In the genomic region with DNA sequence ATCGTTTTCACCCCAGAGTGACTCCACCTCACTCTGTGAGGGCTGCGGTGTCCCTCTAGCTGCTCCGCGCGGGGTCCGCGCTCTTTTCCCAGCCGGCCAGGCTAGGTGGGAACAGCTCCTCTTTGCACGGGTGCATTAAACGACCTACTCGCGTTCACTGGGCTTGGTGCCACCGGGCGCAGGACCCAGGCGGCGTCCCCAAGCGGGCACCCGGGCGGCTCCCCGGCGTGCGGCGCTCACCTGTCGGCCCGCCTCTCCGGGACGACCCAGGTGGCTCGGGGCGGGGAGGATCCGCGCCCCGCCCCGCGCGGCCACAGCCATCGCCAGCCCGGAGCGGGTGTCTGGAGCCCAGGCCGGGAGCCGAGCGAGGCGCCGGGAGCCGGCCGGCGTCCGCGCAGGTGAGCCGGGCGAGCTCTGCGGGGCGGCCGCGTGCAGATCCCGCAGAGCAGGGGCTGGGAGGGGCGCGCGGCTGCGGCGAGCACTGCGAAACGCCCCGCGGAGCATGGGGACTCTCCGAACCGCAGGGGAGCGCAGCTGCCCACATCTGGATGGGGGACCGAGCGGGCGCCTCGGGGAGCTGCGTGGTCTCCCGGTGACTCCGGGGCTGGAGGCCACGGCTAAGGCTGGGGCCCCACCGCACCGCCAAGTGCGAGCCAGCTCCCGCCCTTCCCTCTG, we compare ENCODE assay signal across 8 mouse cellular contexts. TPM values are rescaled to one million over a fixed set of nuclear protein-coding genes. Genes with fewer than 3 reads are reported as not detected.
DNase-seq lines count a peak whose midpoint lies in the region; ATAC-seq and TF ChIP-seq lines count a peak whose summit lies in the region.

A gene (plus strand): TSS at position 313 of the 675 bp plus-strand sequence.

- H3K27me3 ChIP-seq in testis, adult 2 months (ENCODE audit: control insufficient read depth, insufficient read depth, low read length) = peaks cover 7% of the 10 kb centered on the region
- peaks cover 36% of the 10 kb centered on the region for H3K27me3 ChIP-seq in hindbrain, embryonic 14.5 days (ENCODE audit: control insufficient read depth, insufficient read depth, low read length)
- H3K27me3 ChIP-seq in liver, embryonic 12.5 days (replicated peaks) = peaks cover 66% of the 10 kb centered on the region
- H3K27me3 ChIP-seq in neural tube, embryonic 11.5 days (ENCODE audit: control insufficient read depth, insufficient read depth, low read length) = peaks cover 25% of the 10 kb centered on the region

- WGBS in hindbrain, embryonic 14.5 days = under 1% methylated on average over 74 of the region's 79 CpGs
- WGBS in liver, embryonic 12.5 days (ENCODE audit: insufficient replicate concordance) = 2% methylated on average over 79 of the region's 79 CpGs
- WGBS in neural tube, embryonic 11.5 days = under 1% methylated on average over 57 of the region's 79 CpGs

- peaks cover 9% of the 10 kb centered on the region for H3K4me1 ChIP-seq in testis, adult 2 months (ENCODE audit: control insufficient read depth, insufficient read depth, low read length)
- 0 out of 2 replicates have a peak, but pooled peaks cover 5% of the 10 kb centered on the region for H3K4me1 ChIP-seq in hindbrain, embryonic 14.5 days (replicated peaks; ENCODE audit: control insufficient read depth, insufficient read depth, low read length)
- no peaks in the 10 kb centered on the region; the same call in 1 of the 2 replicates for H3K4me1 ChIP-seq in liver, embryonic 12.5 days
- no peaks in the 10 kb centered on the region for H3K4me1 ChIP-seq in neural tube, embryonic 11.5 days (ENCODE audit: control insufficient read depth, insufficient read depth, low read length)

- H3K4me3 ChIP-seq in testis, adult 2 months (ENCODE audit: control insufficient read depth, low read depth, low read length) = peak within 1 kb of the TSS; percentile 60
- peak within 1 kb of the TSS; percentile 64 for H3K4me3 ChIP-seq in hindbrain, embryonic 14.5 days (replicated peaks; ENCODE audit: low read length)
- peak within 1 kb of the TSS; percentile 53 for H3K4me3 ChIP-seq in liver, embryonic 12.5 days
- H3K4me3 ChIP-seq in neural tube, embryonic 11.5 days (ENCODE audit: low read depth, low read length) = peak within 1 kb of the TSS; percentile 48

- no peaks in the 10 kb centered on the region for H3K9me3 ChIP-seq in hindbrain, embryonic 14.5 days (ENCODE audit: control insufficient read depth, low read length)
- H3K9me3 ChIP-seq in liver, embryonic 12.5 days (replicated peaks) = no peaks in the 10 kb centered on the region
- no peaks in the 10 kb centered on the region for H3K9me3 ChIP-seq in neural tube, embryonic 11.5 days (ENCODE audit: control insufficient read depth, low read length)

- H3K36me3 ChIP-seq in testis, adult 2 months (ENCODE audit: control insufficient read depth, insufficient read depth, low read length) = no peaks in the 10 kb centered on the region
- H3K36me3 ChIP-seq in hindbrain, embryonic 14.5 days (replicated peaks; ENCODE audit: control insufficient read depth, insufficient read depth) = no peaks in the 10 kb centered on the region
- no peaks in the 10 kb centered on the region for H3K36me3 ChIP-seq in liver, embryonic 12.5 days
- H3K36me3 ChIP-seq in neural tube, embryonic 11.5 days (ENCODE audit: control insufficient read depth, insufficient read depth, low read length) = no peaks in the 10 kb centered on the region

- ATAC-seq in hindbrain, embryonic 14.5 days (ENCODE audit: low FRiP score) = peak; percentile 72
- ATAC-seq in liver, embryonic 12.5 days = no peak
- ATAC-seq in neural tube, embryonic 11.5 days (ENCODE audit: insufficient read depth, low FRiP score, low TSS enrichment) = peak; percentile 73

- no peak within 1 kb of the TSS for H3K27ac ChIP-seq in testis, adult 2 months (ENCODE audit: control insufficient read depth, insufficient read depth, low read depth, low read length)
- H3K27ac ChIP-seq in hindbrain, embryonic 14.5 days = no peak within 1 kb of the TSS
- H3K27ac ChIP-seq in liver, embryonic 12.5 days = no peak within 1 kb of the TSS
- no peak within 1 kb of the TSS for H3K27ac ChIP-seq in neural tube, embryonic 11.5 days (ENCODE audit: low read depth, low read length)

- no peak for TF ChIP-seq CTCF in testis, adult 2 months (IDR thresholded peaks at IDR 0.05; ENCODE audit: control insufficient read depth, insufficient read depth, insufficient replicate concordance, low read depth, low read length)

- H3K9ac ChIP-seq in hindbrain, embryonic 14.5 days = peak within 1 kb of the TSS; percentile 72
- no peak within 1 kb of the TSS; the same call in 1 of the 2 replicates for H3K9ac ChIP-seq in liver, embryonic 12.5 days
- peak within 1 kb of the TSS; percentile 44 for H3K9ac ChIP-seq in neural tube, embryonic 11.5 days (ENCODE audit: low read length)

- peak; percentile 21 for DNase-seq in adrenal gland, adult 2 months
- DNase-seq in adrenal gland, postnatal 4 days (ENCODE audit: low spot score in 2 of 2) = no peak
- no peak for DNase-seq in testis, postnatal 14 days (ENCODE audit: low spot score)
- DNase-seq in hindbrain, embryonic 14.5 days (ENCODE audit: low spot score) = no peak
- DNase-seq in neural tube, embryonic 11.5 days (ENCODE audit: low spot score) = peak; percentile 36
- no peak for DNase-seq in adipocyte (ENCODE audit: low spot score)

- TF ChIP-seq POLR2A in testis, adult 2 months (IDR thresholded peaks at IDR 0.05; ENCODE audit: control insufficient read depth, low read depth, low read length) = no peak

- H3K4me2 ChIP-seq in hindbrain, embryonic 14.5 days (replicated peaks) = peak within 1 kb of the TSS; percentile 99
- H3K4me2 ChIP-seq in liver, embryonic 12.5 days = peak within 1 kb of the TSS; percentile 75
- peak within 1 kb of the TSS; percentile 89 for H3K4me2 ChIP-seq in neural tube, embryonic 11.5 days (ENCODE audit: low read depth)

RNA-seq across cellular contexts. Expression of the gene that starts here (rescaled TPM):
- total RNA-seq in adrenal gland, adult 2 months (2021) = 1 to 10 TPM in 1 of 2 experiments, not detected in 1; 1.1 TPM
- polyA plus RNA-seq in adrenal gland, adult 2 months (2012; rRNA removed) = 0.06 TPM in 1 of 2 replicates, not detected in the other
- 1 to 10 TPM in 1 of 2 experiments, under 1 TPM in 1; 0.23 to 1.6 TPM for total RNA-seq in adrenal gland, postnatal 4 days (2021)
- 0.20 and 0.24 TPM in 2 replicates for polyA plus RNA-seq in testis, adult 2 months (2012; rRNA removed)
- polyA plus RNA-seq in hindbrain, embryonic 14.5 days (2014; fragmentation: Nextera tagmentation; extraction: Ambion mirVana) = 14.6 and 16.7 TPM in 2 replicates
- polyA plus RNA-seq in liver, embryonic 12.5 days (2016; fragmentation: Nextera tagmentation; extraction: Ambion mirVana) = 0.12 TPM in 1 of 2 replicates, not detected in the other
- polyA plus RNA-seq in neural tube, embryonic 11.5 days (2014; fragmentation: Nextera tagmentation; extraction: Ambion mirVana) = 1.3 and 1.9 TPM in 2 replicates

Comparison
In these comparisons a context has a peak if more than half of its experiments do, and no peak if none do; other contexts are left out.
1. DNase-seq: peak in adrenal gland, adult 2 months (single experiment) and neural tube, embryonic 11.5 days (single experiment); none in adrenal gland, postnatal 4 days (0 of 2), testis, postnatal 14 days (single experiment), hindbrain, embryonic 14.5 days (single experiment) and adipocyte (single experiment).
2. Peak in every context shown above with its lines, with median percentiles within 50 percentile points of each other: H3K4me3 ChIP-seq and H3K4me2 ChIP-seq.